Mouse (Mus musculus) left cerebral cortex, adult 11 months (tissue): ENCODE data around the gene Rnf4.

Experiments used
- DNase-seq: peaks from one replicate; pipeline ENCODE4 v3.0.0; 2022; ENCODE audit warnings: low spot score

Gene Rnf4

GRCm38 (mm10) chr5:34336775-34337450 is 824 bp downstream of the Rnf4 start:
- DNase-seq = no peak

- no peak for DNase-seq
Measured at GRCm38 (mm10) chr5:34340246-34340645, 4.2 kb downstream of the Rnf4 start.

GRCm38 (mm10) chr5:34352084-34352631 is 16.1 kb downstream of the Rnf4 start:
- DNase-seq = no peak

- DNase-seq = no peak
Measured at GRCm38 (mm10) chr5:34360261-34360660, 24.2 kb downstream of the Rnf4 start.

DNA sequence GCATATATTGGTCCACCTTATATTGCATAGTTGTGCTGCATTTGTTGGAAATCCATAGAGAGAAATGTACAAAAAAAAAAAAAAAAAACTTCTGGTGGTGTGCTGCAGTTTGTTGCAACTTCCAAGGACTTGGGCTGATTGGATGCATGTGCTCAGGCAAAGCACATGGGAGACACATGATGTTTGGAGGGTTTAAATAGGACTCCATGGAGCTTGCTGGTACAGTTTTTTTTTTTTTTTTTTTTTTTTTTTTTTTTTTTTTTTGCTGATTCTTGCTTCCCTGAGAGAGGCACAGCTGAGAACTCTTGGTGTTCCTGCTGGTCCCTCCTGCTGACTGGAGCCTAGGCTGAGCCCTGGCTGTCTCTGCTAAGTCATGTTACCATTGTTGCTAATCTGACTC is 27.0 kb downstream of the Rnf4 start:
- no peak for DNase-seq

DNA sequence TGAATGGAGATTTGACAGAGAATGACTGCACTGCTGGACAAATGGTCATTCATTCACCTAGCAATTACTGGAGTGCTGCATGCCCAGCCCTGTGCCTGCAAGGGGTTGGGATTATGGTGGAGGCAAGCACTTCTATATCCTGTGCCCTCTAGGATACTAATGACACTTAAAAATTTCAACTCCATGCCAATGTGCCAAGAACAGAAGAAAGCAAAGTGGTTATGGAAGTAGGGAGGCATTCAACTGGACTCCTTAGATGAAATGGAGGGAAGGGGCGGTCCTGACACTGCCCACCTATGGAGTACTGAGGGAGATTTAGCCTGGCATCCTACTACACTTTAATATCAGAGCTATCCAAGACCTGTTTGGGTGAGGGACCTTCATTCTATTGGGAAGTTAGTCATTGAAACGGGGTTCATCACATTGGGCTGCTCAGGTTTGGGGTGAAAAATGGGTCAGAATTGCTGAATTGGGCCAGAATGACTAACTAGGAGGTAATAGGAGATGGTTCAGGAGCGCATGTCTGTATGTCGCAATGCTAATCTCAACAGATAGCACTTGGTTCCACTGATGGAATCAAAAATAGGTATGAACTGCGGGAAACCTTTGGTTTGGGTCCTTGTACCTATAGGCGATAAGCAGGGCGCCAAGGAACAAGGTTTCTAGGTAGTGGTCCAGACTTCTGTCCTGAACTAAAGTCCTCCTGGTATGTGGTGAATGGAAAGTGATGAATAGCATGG is 32.6 kb downstream of the Rnf4 start:
- DNase-seq = no peak

DNA sequence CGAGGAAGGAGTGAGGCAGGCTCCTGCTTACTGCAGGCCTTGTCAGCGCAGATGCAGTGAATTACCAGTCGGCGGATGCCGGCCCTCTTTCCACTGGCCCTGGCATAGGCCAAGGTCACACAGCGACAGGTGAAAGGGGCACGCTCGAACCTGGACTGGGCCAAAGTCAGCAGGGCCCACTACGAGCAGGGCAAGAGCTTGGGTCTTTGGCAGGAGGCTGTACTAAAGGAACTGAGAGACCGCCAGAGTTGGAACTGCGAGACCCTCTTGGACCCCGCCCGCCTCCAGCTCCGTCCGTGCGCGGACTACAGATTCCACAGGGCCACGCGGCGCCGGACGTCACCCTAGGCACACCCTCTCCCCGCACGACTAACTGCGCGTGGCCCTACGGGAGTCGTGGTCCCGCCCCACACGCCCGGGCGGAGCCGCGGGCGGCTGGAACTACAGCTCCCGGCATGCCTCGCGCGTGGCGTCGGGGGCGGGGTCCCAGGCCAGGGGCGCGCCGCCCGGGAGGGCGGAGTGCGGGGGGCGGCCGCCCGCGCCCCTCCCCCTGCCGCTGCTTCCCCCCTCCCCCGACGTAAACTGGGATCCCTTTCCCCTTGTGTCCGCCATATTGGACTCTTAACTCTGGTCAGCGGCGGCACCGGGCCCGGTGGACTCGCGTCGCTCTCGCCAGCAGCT is 33.4 kb downstream of the Rnf4 start, which contains the start of gene Fam193a:
Fam193a (plus strand) TSS at position 593 of the 681 bp plus-strand sequence.
- DNase-seq = peak; percentile 96

GRCm38 (mm10) chr5:34370022-34370823 is 34.1 kb downstream of the Rnf4 start:
- peak; percentile 17 for DNase-seq

DNA sequence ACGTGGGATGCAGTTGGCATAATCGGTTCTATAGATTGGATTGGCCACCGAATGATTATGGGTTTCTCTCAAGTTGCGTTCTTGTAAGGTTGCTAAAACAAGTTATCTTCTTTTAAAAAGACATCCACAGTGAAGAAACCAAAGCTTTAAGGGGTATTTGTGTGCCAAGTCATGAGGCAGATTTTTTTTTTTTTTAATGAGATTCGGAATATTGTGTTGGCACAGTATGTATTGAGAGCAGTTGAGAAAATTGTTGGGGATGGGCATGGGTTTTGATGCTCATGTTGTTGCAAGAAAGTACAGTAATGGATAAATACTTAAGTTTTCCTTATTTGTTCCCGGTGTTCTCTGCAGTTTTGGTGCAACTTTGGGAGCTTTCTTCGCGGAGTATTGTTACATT is 34.8 kb downstream of the Rnf4 start:
- DNase-seq = no peak

DNA sequence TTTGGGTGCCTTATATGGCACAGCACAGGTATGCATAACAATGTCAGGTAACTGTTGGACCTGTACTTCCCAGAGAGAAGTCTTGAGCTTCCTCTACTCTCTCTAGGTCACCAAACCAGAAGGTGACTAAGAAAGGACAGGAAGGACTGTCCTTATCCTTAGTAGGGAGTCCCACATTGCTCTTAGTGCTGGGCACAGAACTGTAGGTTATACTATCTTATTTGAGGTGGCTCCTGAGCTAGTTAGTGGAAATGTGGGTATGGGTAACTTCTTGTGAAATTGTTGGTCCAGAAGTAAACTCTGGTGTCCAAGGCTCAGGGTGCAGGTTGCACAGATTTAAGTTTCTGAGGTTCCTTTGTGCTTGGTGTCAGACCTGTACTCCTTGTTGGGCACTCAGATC is 36.1 kb downstream of the Rnf4 start:
- DNase-seq = no peak

DNA sequence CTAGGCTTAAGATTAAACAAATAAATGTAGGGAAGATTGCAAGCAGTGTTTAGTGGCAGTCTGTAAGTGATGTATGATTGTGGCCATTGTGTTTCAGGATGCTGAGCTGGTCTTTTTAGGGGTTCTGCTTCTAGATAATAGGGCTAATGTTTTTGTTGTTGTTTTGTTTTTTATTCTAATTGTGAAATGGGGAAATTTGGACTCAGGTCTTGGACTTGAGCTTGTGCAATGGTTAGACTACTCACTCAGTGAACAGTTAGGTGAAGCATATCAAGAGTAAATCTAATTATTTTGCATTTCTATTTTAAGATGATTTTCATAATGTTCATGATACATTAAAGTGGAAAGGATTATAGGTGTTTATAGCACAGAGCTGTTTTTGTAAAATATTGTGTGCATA is 36.5 kb downstream of the Rnf4 start:
- no peak for DNase-seq

GRCm38 (mm10) chr5:34378787-34379186 is 42.7 kb downstream of the Rnf4 start:
- DNase-seq = no peak

DNA sequence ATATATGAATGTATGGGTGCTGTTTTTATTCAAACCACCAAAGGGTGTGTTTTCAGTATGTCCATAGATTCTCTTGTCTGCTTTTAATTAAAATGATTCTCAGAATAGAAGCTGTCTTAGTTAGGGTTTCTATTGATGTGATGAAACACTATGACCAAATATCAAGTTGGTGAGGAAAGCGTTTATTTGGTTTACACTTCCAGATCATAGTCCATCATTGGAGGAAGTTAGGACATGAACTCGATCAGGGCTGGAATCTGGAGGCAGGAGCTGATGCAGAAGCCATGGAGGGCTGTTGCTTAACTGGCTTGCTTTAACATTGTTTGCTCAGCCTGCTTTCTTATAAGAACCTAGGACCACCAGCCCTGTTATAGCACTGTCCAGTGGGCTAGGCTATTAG is 45.6 kb downstream of the Rnf4 start:
- DNase-seq = no peak

DNA sequence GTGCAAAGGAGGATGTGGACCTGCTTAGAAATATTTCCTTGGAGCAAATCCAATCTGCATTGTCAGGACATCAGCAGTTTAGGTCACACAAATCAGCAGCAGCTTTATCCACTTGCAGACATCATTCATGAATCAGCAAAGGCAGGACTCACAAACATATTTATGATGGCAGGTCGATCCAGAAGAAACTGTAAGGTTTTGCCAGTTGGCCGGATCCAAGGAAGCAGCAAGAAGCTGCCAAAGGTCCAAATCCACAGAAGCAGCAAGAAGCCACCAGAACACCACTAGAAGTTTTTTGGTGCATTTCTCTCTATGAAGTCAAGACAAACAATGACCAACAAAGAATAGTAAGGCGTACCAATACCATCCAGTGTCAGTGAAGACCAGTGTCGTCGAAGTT is 49.5 kb downstream of the Rnf4 start:
- DNase-seq = no peak

DNA sequence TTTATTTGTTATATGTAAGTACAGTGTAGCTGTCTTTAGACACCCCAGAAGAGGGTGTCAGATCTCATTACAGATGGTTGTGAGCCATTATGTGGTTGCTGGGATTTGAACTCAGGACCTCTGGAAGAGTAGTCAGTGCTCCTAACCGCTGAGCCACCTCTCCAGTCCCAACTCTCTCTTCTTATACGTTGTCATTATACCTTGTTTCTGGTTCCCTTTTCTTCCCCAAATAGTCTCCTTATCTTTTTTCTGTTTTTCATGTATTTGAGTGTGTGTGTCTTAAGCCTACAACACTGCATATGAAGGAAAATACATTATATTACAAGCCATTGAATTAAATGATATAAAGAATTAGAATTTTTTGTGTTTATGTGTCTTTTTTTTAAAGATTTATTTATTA is 50.7 kb downstream of the Rnf4 start:
- DNase-seq = no peak

- DNase-seq = no peak
Measured at GRCm38 (mm10) chr5:34393251-34393650, 57.2 kb downstream of the Rnf4 start.

DNA sequence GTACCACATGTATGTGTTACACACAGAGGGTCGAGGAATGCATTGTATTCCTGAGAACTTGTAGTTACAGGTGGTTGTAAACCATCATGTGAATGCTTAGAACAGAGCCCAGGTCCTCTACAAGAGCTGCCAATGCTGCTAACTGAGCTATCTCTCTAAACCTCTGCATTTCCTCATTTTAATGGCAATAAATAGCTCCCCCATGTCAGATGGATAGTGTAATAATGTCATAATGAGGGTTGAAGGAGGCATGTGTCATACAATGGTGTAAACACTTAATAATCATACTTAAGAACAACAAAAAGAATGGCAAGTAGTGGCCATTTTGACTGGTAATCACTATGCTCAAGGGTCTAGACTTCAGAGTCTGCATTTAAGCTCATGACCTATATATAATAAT is 59.3 kb downstream of the Rnf4 start:
- no peak for DNase-seq

- DNase-seq = no peak
Measured at GRCm38 (mm10) chr5:34395850-34396540, 59.9 kb downstream of the Rnf4 start.

- no peak for DNase-seq
Measured at GRCm38 (mm10) chr5:34397866-34398265, 61.8 kb downstream of the Rnf4 start.

DNA sequence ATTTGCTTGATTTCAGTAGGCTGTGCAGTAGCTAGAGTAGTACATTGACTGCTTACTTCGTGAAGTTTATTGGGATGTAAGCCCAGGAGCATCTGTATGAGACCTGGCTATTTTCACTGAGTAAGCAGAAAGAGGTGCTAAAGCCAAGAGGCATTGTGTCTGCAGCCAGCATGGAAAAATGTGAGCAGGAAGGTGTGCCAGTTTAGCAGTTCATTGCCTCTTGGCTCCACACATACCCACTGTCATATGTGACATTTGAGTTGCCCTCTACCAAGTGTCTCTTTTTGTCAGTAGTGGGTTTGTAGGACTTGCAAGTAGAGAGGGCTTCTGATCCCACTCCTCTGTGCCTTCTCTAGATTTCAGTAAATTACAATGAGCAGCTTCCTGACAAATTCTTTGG is 62.2 kb downstream of the Rnf4 start:
- no peak for DNase-seq
